Mouse (Mus musculus): Measurements from ENCODE around the gene Prkd2. TPM values are rescaled to one million over a fixed set of nuclear protein-coding genes. Genes with fewer than 3 reads are reported as not detected.

Prkd2 gene
- polyA plus RNA-seq, 1 experiment from 2014 or later: 11.2 TPM

DNA sequence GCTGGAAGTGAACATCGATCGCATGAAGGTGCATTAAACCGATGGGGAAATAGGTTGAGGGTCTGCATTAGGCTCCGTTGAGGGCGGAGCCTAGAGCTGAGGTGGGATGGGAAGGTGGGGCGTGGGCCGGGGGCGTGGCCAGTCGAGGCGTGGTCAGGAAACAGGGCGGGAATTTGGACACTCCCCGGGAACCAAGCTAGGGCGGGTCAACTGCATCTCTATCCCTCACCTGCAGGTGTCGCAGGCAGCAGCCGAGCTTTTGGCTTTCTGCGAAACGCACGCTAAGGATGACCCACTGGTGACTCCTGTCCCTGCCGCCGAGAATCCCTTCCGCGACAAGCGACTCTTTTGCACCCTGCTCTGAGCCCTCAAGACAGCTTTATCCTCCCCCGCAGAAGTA is 52.3 kb downstream of the Prkd2 start:
- WGBS: under 1% methylated on average over 24 of the region's 24 CpGs
- Histone ChIP-seq H3K27me3 (ENCODE audit: control insufficient read depth, insufficient read depth, low read length) (peaks cover 31% of the 10 kb centered on the region), H3K9ac (ENCODE audit: low read length) (0 out of 2 replicates have a peak overlapping the region, but pooled peaks have one; percentile 9), H3K4me2 (ENCODE audit: low read length) (peak overlapping the region; percentile 47), H3K9me3 (ENCODE audit: control insufficient read depth, low read length) (no peaks in the 10 kb centered on the region), H3K27ac (replicated peaks in 1 of 2; ENCODE audit: control insufficient read depth in 1 of 2, insufficient read depth in 1 of 2, low read depth in 2 of 2, low read length in 2 of 2) (no peak overlapping the region), H3K4me1 (ENCODE audit: control insufficient read depth in 2 of 2, insufficient read depth in 2 of 2, low read length in 2 of 2) (peaks cover 21 to 28% of the 10 kb centered on the region in 2 experiments), H3K36me3 (ENCODE audit: control insufficient read depth, insufficient read depth, low read length) (no peaks in the 10 kb centered on the region), H3K4me3 (ENCODE audit: control insufficient read depth in 1 of 2, insufficient read depth in 1 of 2, low read depth in 1 of 2, low read length in 2 of 2) (peak overlapping the region; percentile 5 to 21)
- peak; percentile 8; the same call in 1 of the 2 replicates for ATAC-seq (ENCODE audit: insufficient number of reproducible peaks, insufficient read depth, low FRiP score, low read depth)

DNA sequence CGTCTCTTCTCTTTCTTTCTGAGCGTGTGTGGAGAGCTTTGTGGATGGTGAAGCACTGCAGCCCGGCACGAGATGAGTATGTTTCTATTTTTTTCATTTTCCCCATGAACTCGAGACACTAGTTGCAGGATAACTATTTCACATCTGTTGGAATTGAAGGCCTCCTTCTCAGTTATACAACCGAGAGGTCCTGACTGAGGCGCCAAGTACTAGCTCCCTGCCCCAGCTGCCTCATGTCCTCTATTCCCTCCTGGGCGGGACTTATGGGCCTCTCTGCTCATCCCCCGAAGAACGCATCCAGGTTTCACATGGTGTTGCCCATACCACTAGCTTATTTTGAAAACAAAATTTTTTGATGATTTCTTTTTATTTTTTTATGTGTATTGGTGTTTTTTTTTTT is 52.8 kb downstream of the Prkd2 start:
- Histone ChIP-seq H3K9ac (ENCODE audit: low read length) (0 out of 2 replicates have a peak overlapping the region, but pooled peaks have one; percentile 9), H3K4me1 (ENCODE audit: control insufficient read depth in 2 of 2, insufficient read depth in 2 of 2, low read length in 2 of 2) (peaks cover 21 to 25% of the 10 kb centered on the region in 2 experiments), H3K4me3 (ENCODE audit: control insufficient read depth in 1 of 2, insufficient read depth in 1 of 2, low read depth in 1 of 2, low read length in 2 of 2) (peak overlapping the region in 1 of 2 experiments; percentile 5; a peak in 2 of 4 replicates), H3K36me3 (ENCODE audit: control insufficient read depth, insufficient read depth, low read length) (no peaks in the 10 kb centered on the region), H3K9me3 (ENCODE audit: control insufficient read depth, low read length) (no peaks in the 10 kb centered on the region), H3K27me3 (ENCODE audit: control insufficient read depth, insufficient read depth, low read length) (peaks cover 36% of the 10 kb centered on the region), H3K4me2 (ENCODE audit: low read length) (peak overlapping the region; percentile 47), H3K27ac (replicated peaks in 1 of 2; ENCODE audit: control insufficient read depth in 1 of 2, insufficient read depth in 1 of 2, low read depth in 2 of 2, low read length in 2 of 2) (no peak overlapping the region)
- WGBS: 33% methylated on average over 10 of the region's 10 CpGs
- ATAC-seq (ENCODE audit: insufficient number of reproducible peaks, insufficient read depth, low FRiP score, low read depth): no peak

DNA sequence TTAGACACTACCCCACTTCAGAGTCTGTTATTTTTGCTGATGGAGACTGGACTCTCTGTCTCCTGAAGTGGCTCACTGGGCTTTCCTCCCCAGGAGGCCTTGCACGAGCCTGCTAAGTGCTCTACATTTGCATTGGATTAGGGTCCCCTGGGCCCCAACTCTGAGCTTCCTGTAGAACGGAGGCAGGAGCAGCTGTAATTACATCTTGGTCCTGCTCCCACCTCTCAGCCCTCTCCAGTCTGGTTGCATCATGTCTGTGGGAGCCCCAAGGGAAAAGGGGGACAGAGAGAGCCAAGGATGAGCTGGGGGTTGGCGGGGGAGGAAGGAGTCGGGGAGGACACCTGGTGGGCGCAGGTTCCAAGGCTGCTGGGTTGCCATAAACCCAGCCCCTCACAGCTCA is 57.8 kb downstream of the Prkd2 start:
- Histone ChIP-seq H3K9me3 (ENCODE audit: control insufficient read depth, low read length) (no peaks in the 10 kb centered on the region), H3K27ac (replicated peaks in 1 of 2; ENCODE audit: control insufficient read depth in 1 of 2, insufficient read depth in 1 of 2, low read depth in 2 of 2, low read length in 2 of 2) (no peak overlapping the region), H3K4me3 (ENCODE audit: control insufficient read depth in 1 of 2, insufficient read depth in 1 of 2, low read depth in 1 of 2, low read length in 2 of 2) (no peak overlapping the region), H3K4me2 (ENCODE audit: low read length) (no peak overlapping the region), H3K9ac (ENCODE audit: low read length) (no peak overlapping the region), H3K4me1 (ENCODE audit: control insufficient read depth in 2 of 2, insufficient read depth in 2 of 2, low read length in 2 of 2) (peaks cover 1 to 13% of the 10 kb centered on the region in 2 experiments; a peak in 3 of 4 replicates), H3K36me3 (ENCODE audit: control insufficient read depth, insufficient read depth, low read length) (no peaks in the 10 kb centered on the region), H3K27me3 (ENCODE audit: control insufficient read depth, insufficient read depth, low read length) (peaks cover 39% of the 10 kb centered on the region)
- 36% methylated on average over 5 of the region's 5 CpGs for WGBS
- no peak for ATAC-seq (ENCODE audit: insufficient number of reproducible peaks, insufficient read depth, low FRiP score, low read depth)

DNA sequence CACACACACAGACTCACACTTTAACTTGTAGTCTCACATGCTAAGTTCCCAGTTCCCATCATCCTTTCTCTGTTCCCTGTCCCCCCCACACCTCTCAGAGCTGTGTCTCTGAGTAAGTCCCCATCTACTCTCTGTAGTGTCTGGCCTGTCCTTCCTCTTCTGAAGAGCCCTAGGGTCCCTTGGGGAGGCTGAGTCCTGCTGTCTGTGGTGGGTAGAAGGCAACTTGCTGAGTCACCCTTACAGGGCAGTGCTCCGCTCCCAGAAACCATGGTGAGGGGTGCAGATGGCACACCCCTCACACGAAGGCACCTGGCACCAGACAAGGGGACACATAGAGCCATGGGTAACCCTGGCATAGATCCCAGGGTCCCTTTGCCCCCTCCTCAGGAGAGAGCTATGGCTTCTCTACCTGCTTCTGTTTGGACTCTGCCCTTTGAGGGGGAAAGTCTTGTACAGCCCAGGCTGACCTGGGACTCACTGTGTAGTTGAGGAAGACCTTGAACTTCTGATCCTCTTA is 60.8 kb downstream of the Prkd2 start:
- no peaks in the 10 kb centered on the region for H3K9me3 ChIP-seq (ENCODE audit: control insufficient read depth, low read length)
- ATAC-seq (ENCODE audit: insufficient number of reproducible peaks, insufficient read depth, low FRiP score, low read depth): no peak
- WGBS: 70% methylated on average over 2 of the region's 2 CpGs

DNA sequence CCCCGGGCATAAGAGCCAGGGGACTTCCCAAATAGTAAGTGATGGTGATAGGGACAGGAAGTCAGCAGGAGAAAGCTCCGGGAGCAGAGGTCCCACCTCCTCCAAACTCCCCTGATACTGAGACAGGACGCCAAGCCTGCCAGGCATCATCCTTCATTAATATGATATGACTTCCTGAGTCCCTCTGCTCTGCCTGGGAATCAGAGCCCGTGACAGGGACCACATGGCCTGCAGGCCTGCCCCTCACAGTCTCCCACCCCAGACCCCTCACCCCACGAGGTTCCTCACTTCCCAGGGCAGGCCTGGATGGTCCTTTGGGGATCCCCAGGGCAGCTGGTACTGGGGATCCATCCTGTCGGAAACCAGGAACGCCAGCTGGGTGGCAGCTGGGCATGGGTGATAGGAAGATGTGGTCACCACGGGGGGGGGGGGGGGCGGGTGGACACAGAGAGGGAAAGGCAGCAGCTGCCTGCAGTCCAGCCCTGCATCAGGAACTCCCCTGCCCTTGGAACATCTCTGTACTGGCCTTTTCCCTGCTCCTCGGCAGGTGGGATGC is 61.5 kb downstream of the Prkd2 start:
- peaks cover 26 to 43% of the 10 kb centered on the region in 2 experiments for H3K4me1 ChIP-seq (ENCODE audit: control insufficient read depth in 2 of 2, insufficient read depth in 2 of 2, low read length in 2 of 2)
- no peak overlapping the region for H3K4me3 ChIP-seq (ENCODE audit: control insufficient read depth in 1 of 2, insufficient read depth in 1 of 2, low read depth in 1 of 2, low read length in 2 of 2)
- no peaks in the 10 kb centered on the region for H3K36me3 ChIP-seq (ENCODE audit: control insufficient read depth, insufficient read depth, low read length)
- peaks cover 46% of the 10 kb centered on the region for H3K27me3 ChIP-seq (ENCODE audit: control insufficient read depth, insufficient read depth, low read length)
- no peaks in the 10 kb centered on the region for H3K9me3 ChIP-seq (ENCODE audit: control insufficient read depth, low read length)
- H3K4me2 ChIP-seq (ENCODE audit: low read length): no peak overlapping the region
- ATAC-seq (ENCODE audit: insufficient number of reproducible peaks, insufficient read depth, low FRiP score, low read depth): no peak
- no peak overlapping the region for H3K27ac ChIP-seq (replicated peaks in 1 of 2; ENCODE audit: control insufficient read depth in 1 of 2, insufficient read depth in 1 of 2, low read depth in 2 of 2, low read length in 2 of 2)
- no peak overlapping the region for H3K9ac ChIP-seq (ENCODE audit: low read length)
- 40% methylated on average over 8 of the region's 10 CpGs for WGBS

More for the DNA sequence above, 60.8 kb downstream of the Prkd2 start:
- Histone ChIP-seq H3K27me3 (ENCODE audit: control insufficient read depth, insufficient read depth, low read length) (peaks cover 41% of the 10 kb centered on the region), H3K27ac (replicated peaks in 1 of 2; ENCODE audit: control insufficient read depth in 1 of 2, insufficient read depth in 1 of 2, low read depth in 2 of 2, low read length in 2 of 2) (no peak overlapping the region), H3K36me3 (ENCODE audit: control insufficient read depth, insufficient read depth, low read length) (no peaks in the 10 kb centered on the region), H3K4me1 (ENCODE audit: control insufficient read depth in 2 of 2, insufficient read depth in 2 of 2, low read length in 2 of 2) (peaks cover 20 to 36% of the 10 kb centered on the region in 2 experiments), H3K9ac (ENCODE audit: low read length) (no peak overlapping the region), H3K4me3 (ENCODE audit: control insufficient read depth in 1 of 2, insufficient read depth in 1 of 2, low read depth in 1 of 2, low read length in 2 of 2) (no peak overlapping the region), H3K4me2 (ENCODE audit: low read length) (no peak overlapping the region)

DNA sequence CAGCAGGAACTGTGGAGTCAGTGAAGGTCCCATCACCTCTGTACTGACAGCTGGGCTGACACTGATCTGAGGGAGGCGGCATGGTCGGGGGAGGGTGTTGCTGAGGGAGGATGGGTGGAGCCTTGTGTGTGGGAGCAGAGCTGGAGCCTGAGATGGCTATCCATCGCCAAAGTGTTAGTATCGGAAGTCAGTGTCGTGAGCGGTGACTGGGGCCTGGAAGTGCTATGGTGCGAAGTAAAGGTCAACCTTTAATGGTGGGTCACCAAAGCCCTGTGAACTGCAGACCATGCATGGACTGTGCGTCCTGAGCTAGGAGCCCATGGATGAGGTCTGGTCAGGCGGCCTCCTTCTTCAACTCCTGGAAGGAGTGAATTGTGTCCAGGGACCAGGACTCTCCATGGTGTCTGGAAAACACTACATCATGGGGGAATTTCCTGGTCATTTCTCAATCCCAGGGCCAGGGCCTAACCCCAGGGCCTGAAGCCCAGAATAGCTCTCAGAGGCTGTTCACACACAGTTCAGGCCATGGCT is 62.9 kb downstream of the Prkd2 start:
- H3K4me3 ChIP-seq (ENCODE audit: control insufficient read depth in 1 of 2, insufficient read depth in 1 of 2, low read depth in 1 of 2, low read length in 2 of 2): no peak overlapping the region
- no peak; the same call in 1 of the 2 replicates for ATAC-seq (ENCODE audit: insufficient number of reproducible peaks, insufficient read depth, low FRiP score, low read depth)
- H3K36me3 ChIP-seq (ENCODE audit: control insufficient read depth, insufficient read depth, low read length): no peaks in the 10 kb centered on the region
- peaks cover 41% of the 10 kb centered on the region for H3K27me3 ChIP-seq (ENCODE audit: control insufficient read depth, insufficient read depth, low read length)
- 52% methylated on average over 9 of the region's 9 CpGs for WGBS
- no peak overlapping the region for H3K27ac ChIP-seq (replicated peaks in 1 of 2; ENCODE audit: control insufficient read depth in 1 of 2, insufficient read depth in 1 of 2, low read depth in 2 of 2, low read length in 2 of 2)
- no peak overlapping the region for H3K4me2 ChIP-seq (ENCODE audit: low read length)
- no peak overlapping the region for H3K9ac ChIP-seq (ENCODE audit: low read length)
- H3K4me1 ChIP-seq (ENCODE audit: control insufficient read depth in 2 of 2, insufficient read depth in 2 of 2, low read length in 2 of 2): peaks cover 30 to 52% of the 10 kb centered on the region in 2 experiments
- H3K9me3 ChIP-seq (ENCODE audit: control insufficient read depth, low read length): no peaks in the 10 kb centered on the region

DNA sequence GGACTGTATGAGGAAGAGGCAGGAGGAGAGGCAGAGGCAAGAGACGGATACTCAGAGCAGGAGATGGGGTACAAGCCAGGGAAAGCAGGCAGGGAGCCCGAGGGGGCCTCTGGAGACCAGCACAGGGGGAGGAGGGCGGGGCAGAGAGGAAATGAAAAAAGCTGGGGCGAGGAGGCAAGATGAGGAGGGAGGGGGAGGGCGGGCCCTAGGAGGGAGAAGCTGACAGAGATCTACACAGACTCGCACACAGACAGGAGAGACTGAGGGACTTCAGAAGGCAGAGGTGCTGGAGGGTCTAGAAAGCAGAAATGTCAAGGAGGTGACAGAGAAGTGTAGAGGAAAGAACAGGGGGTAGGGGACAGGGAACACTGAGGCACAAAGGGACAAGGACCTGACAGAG is 63.6 kb downstream of the Prkd2 start, which contains the start of gene Ptgir:
TSS of gene Ptgir (plus strand) at position 210 of the 400 bp plus-strand sequence.
- H3K9me3 ChIP-seq (ENCODE audit: control insufficient read depth, low read length): no peaks in the 10 kb centered on the region
- H3K4me2 ChIP-seq (ENCODE audit: low read length): 0 out of 2 replicates have a peak within 1 kb of the TSS, but pooled peaks have one; percentile 24
- WGBS: 19% methylated on average over 5 of the region's 6 CpGs
- ATAC-seq (ENCODE audit: insufficient number of reproducible peaks, insufficient read depth, low FRiP score, low read depth): no peak
- peaks cover 39% of the 10 kb centered on the region for H3K27me3 ChIP-seq (ENCODE audit: control insufficient read depth, insufficient read depth, low read length)
- no peaks in the 10 kb centered on the region for H3K36me3 ChIP-seq (ENCODE audit: control insufficient read depth, insufficient read depth, low read length)
- H3K27ac ChIP-seq (replicated peaks in 1 of 2; ENCODE audit: control insufficient read depth in 1 of 2, insufficient read depth in 1 of 2, low read depth in 2 of 2, low read length in 2 of 2): no peak within 1 kb of the TSS
- H3K4me1 ChIP-seq (ENCODE audit: control insufficient read depth in 2 of 2, insufficient read depth in 2 of 2, low read length in 2 of 2): peaks cover 30 to 52% of the 10 kb centered on the region in 2 experiments
- no peak within 1 kb of the TSS for H3K4me3 ChIP-seq (ENCODE audit: control insufficient read depth in 1 of 2, insufficient read depth in 1 of 2, low read depth in 1 of 2, low read length in 2 of 2)
- H3K9ac ChIP-seq (ENCODE audit: low read length): no peak within 1 kb of the TSS

All from heart, embryonic 14.5 days (tissue).